Mouse (Mus musculus) CH12F3 (cell line): ENCODE results near the gene Taf4.

Experiments
- in situ Hi-C: fragments of 300-500 bp; cut with MboI; formaldehyde crosslinking; loops from 2 replicates; pipeline ENCODE4 v1.14.3; 2020; ENCODE audit warnings: low sequenced_read_pairs

Taf4 gene

GRCm38 (mm10) chr2:179984830-179985229, 8.4 kb upstream of the Taf4 start:
- in situ Hi-C loops = no loop called here

GRCm38 (mm10) chr2:179982715-179983114, 6.3 kb upstream of the Taf4 start:
- in situ Hi-C loops = no loop called here

GRCm38 (mm10) chr2:179980616-179981015, 4.2 kb upstream of the Taf4 start:
- in situ Hi-C loops = no loop called here

- in situ Hi-C loops = no loop called here
These were observed 3.4 kb upstream of the Taf4 start for GRCm38 (mm10) chr2:179979836-179980235.

GRCm38 (mm10) chr2:179978250-179978649, 1.8 kb upstream of the Taf4 start:
- in situ Hi-C loops = no loop called here

GRCm38 (mm10) chr2:179977344-179978025, 1.0 kb upstream of the Taf4 start:
- in situ Hi-C loops = no loop called here

GRCm38 (mm10) chr2:179976295-179976627, 185 bp downstream of the Taf4 start:
- in situ Hi-C loops = no loop called here

GRCm38 (mm10) chr2:179975851-179976250, 595 bp downstream of the Taf4 start:
- in situ Hi-C loops = no loop called here

GRCm38 (mm10) chr2:179974651-179975471, 1.6 kb downstream of the Taf4 start:
- in situ Hi-C loops = no loop called here

GRCm38 (mm10) chr2:179973871-179974628, 2.4 kb downstream of the Taf4 start:
- in situ Hi-C loops = no loop called here

- in situ Hi-C loops = no loop called here
These were observed 4.0 kb downstream of the Taf4 start for GRCm38 (mm10) chr2:179972406-179972805.

GRCm38 (mm10) chr2:179971891-179972290, 4.6 kb downstream of the Taf4 start:
- in situ Hi-C loops = no loop called here

- in situ Hi-C loops = no loop called here
These were observed 7.3 kb downstream of the Taf4 start for GRCm38 (mm10) chr2:179969137-179969536.

GRCm38 (mm10) chr2:179967633-179968032, 8.8 kb downstream of the Taf4 start:
- in situ Hi-C loops = no loop called here

- in situ Hi-C loops = no loop called here
These were observed 15.0 kb downstream of the Taf4 start for GRCm38 (mm10) chr2:179961420-179961819.

GRCm38 (mm10) chr2:179960327-179960726, 16.1 kb downstream of the Taf4 start:
- in situ Hi-C loops = no loop called here

- in situ Hi-C loops = no loop called here
These were observed 17.1 kb downstream of the Taf4 start for GRCm38 (mm10) chr2:179959391-179959790.

GRCm38 (mm10) chr2:179951542-179952524, 24.6 kb downstream of the Taf4 start:
- in situ Hi-C loops = no loop called here

GRCm38 (mm10) chr2:179948820-179949219, 27.6 kb downstream of the Taf4 start:
- in situ Hi-C loops = no loop called here

- in situ Hi-C loops = no loop called here
These were observed 28.8 kb downstream of the Taf4 start for GRCm38 (mm10) chr2:179947607-179948006.
